Mouse (Mus musculus) thymus, postnatal 36 days (tissue): Measurements from ENCODE around the gene Pknox1.

Source experiments
- DNase-seq, 2 experiments: peaks; one replicate each; pipeline ENCODE4 v3.0.0; 2022; ENCODE audit warnings: mixed read lengths in 2 of 2

Pknox1 gene

GRCm38 (mm10) chr17:31556253-31556652 lies 8.3 kb upstream of the Pknox1 start:
- DNase-seq = no peak

DNA sequence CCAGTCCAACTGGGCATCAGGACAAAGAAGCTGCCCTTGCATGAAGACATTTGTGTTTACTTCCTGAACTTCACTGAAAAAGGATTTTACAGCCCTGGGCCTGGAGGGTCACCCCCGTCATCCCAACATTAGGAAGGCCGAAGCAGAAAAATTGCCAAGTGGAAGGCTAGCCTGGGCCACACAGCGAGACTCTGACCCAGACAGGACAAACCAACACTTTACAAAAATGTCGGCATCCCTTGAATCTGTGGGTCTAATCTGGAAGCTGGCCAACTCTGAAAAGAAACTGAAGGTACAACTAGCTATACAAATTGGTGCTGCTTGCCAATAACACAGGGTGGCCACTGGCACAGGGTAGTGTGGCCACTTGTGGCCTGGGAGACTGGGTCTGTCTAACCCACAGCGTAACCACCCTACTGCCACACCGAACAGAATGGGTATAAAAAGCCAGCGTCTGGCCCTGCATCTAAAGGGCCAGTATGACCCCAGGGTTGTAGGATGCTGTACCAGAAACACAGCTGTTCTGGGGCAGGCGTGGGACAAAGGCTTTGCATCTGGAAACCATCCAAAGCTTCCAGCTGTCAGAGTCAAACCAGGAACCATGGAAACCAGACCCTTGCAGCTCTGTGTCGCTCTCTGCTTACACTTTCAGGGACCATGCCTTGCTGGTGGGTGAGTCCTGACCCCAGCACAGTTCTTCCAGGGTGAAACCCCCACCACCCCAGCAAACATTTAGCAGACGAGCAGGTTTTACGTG lies 7.2 kb upstream of the Pknox1 start:
- DNase-seq = peak in 1 of 2 experiments; percentile 7

DNA sequence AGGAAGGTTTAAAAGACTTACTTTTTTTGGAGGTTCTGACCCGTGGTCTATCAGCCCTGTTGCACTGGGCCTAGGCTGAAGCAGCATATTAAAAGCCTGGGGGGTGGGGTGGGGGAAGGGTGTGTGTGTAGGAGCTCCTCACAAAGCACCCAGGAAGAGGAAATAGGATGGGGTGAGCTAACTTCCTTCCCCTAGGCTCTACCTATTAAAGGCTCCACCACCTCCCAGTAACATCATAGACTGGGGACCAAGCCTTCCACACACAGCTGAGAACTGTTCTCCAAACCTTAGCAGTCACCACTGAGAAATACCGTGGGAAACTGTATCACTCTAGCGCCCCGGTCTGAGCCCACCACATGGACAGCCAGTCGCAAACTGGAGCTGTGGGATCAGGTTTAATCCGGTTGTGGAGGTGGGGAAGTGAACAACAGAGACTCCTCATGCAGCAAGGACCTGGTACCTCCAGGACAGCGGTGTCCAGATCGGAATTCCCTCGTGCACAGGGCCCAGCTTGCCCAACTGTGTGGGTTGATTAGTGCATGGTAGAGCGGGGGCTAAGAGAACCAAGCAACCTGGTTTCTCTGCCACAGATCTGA lies 6.5 kb upstream of the Pknox1 start:
- DNase-seq = peak in 1 of 2 experiments; percentile 9

DNA sequence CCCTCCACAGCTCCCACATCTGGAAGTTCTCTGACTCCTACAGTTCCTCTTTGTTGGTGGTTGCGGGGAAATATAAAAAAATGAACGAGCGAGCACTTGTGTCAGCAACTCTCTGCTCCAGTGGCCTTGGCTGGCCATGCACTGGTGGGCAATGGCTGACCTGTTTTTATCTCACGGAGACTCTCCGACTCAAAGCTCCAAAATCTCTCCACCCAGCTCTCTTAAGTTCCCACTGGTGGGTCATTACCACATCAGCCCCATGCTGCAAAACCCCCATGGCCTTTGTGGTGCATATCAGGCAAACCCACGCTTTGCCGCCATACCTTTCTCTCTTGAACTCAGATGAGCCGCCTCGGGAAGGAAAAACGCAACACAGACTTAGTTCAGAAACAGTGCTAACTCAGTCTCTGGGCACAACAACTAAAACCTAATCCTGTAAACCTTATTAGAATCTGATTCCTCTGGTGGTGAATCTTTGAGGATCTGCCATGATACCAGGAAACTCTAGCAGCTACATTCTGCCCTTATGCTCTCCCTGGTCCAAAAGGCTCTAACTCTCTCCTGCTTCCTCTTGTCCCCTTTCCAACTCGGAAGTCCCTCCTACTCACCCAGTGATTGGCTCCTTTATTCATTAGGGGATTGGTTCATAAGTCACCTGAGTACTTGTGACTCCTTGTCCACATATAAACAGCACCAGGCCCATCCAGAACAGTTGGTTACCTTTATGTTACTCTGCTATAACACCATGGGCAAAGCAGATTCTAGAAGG lies 5.3 kb upstream of the Pknox1 start:
- no peak for DNase-seq

GRCm38 (mm10) chr17:31563632-31564014 lies 911 bp upstream of the Pknox1 start:
- DNase-seq = peak; percentile 52 to 54

DNA sequence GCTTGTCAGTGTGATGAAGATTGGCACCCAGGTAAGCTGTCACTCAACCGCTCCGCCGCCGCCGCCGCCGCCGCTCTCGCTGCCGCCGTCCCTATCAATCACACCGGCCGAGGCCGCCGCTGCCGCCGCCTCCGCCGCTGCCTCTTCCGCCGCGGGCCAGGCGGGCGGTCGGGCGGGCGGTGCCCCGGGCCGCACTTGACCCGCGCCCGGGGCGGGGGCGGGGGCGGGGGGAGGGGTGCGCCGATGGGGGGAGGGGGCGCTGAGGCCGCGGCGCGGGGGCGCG lies 265 bp downstream of the Pknox1 start:
- no peak for DNase-seq

DNA sequence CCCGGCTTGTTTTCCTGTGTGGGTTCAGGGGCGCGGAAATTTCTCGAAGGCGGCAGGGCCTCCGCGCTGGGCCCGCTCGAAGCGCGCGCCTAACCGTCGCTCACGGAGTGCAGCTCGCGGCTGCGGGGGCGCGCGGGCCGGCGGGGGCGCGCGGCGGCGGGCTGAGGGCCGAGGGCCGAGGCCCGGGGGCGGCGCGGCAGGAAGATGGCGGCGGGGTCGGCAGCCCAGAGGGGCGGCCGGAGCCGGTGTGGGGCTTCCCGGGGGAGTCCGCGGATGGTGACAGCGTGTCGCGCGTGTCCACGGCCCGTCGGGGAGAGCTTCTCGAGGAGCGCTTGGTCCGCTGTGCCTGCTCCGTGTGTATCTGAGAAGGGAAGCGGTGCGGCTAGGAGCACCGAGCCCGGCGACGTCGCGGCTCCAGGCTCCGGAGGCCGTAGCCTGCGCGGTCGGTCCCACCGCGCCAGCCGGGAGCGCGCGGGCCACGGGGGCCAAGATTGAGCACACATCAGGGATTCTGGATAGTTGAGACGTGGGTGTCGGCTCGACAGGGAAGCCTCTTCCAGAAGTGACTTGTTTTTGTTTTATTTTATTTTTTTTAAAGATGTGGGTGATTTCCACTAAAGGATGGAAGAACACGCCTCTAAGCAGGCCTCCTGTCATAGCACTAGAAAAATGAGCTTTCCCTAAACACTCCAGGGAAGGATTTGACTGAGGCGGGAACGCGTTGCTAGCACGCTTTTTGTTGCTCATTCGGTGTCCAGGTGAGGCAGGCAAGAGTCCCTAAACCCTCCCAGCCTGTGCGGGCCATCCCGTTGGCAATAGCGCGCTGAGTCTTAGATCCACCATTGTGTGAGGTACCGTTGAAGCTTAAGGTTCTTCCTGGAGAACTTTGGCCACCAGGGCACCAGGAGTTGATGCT lies 865 bp downstream of the Pknox1 start:
- peak; percentile 83 to 89 for DNase-seq

GRCm38 (mm10) chr17:31566276-31566675 lies 1.7 kb downstream of the Pknox1 start:
- DNase-seq = no peak

DNA sequence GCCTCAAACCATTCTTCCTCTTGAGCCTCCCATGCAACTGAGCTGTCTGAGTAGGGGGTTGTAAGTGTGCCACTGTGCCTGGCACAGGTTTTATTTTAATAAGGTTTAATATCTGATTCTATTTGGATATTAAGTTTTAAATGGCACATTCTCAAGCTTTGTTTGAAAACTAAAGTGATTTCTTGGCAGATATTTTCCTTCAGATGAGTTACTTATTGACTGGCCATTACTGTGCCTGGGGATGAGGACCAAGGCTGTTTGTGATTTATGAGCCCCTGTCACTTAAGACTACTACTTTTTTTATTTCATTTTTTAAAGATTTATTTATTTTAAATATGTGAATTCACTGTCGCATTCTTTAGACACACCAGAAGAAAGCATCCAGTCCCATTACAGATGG lies 5.2 kb downstream of the Pknox1 start:
- no peak for DNase-seq

GRCm38 (mm10) chr17:31570321-31570925 lies 5.9 kb downstream of the Pknox1 start:
- no peak for DNase-seq

DNA sequence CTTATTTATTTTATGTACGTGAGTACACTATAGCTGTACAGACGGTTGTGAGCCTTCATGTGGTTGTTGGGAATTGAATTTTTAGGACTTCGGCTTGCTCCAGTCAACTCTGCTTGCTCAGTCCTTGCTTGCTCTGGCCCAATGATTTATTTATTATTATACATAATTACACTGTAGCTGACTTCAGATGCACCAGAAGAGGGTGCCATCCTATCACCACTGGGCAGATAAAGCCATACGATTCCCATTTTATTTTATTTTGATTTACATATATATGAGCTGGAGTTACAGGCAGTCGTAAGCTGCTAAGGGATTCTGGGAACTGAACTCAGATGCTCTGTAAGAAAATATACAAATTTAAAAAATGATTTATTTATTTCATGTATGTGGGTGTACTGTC lies 7.2 kb downstream of the Pknox1 start:
- DNase-seq = no peak

- no peak for DNase-seq
These were observed 10.1 kb downstream of the Pknox1 start for GRCm38 (mm10) chr17:31574662-31575061.

DNA sequence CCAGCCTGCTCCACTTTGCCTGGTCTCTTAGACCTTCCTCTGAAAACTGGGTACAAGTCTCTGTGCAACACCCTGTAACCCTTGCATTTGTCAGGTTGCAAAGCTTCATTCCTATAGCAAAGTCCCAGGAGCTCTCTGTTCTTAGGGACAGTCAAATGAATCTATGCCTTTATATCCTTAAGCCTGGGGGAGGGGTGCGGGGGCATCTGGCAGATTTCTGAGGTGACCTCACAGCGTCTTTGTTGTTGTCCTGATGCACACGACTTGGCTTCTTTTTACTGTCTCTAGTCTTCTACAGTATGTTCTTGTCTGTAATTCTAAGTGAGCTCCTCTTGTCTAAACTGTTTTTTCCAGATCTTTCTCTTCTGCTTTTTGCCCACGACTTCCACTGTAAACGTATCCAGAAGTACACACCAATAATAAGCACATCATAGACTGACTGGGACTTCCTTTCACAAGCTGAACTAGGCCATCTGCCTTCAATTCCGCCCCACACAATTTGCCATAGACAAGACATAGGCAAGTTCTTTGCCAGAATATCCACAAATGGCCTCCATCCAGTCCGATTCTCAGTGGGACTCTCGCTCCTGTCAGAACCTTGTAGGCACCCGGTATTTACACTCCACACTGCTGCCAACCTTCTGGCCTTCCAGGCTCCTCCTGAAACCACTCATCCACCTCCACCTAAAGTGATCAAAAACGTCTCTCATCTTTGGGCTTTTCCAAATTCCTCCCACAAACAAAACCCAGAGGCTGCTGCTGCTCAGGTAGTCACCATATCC lies 12.1 kb downstream of the Pknox1 start:
- DNase-seq = no peak

- DNase-seq = no peak
These were observed 15.8 kb downstream of the Pknox1 start for GRCm38 (mm10) chr17:31580344-31580743.

GRCm38 (mm10) chr17:31583185-31583584 lies 18.7 kb downstream of the Pknox1 start:
- DNase-seq = no peak

GRCm38 (mm10) chr17:31583781-31584180 lies 19.2 kb downstream of the Pknox1 start:
- DNase-seq = no peak

GRCm38 (mm10) chr17:31588115-31588514 lies 23.6 kb downstream of the Pknox1 start:
- DNase-seq = no peak

- no peak for DNase-seq
These were observed 24.2 kb downstream of the Pknox1 start for GRCm38 (mm10) chr17:31588726-31589125.

DNA sequence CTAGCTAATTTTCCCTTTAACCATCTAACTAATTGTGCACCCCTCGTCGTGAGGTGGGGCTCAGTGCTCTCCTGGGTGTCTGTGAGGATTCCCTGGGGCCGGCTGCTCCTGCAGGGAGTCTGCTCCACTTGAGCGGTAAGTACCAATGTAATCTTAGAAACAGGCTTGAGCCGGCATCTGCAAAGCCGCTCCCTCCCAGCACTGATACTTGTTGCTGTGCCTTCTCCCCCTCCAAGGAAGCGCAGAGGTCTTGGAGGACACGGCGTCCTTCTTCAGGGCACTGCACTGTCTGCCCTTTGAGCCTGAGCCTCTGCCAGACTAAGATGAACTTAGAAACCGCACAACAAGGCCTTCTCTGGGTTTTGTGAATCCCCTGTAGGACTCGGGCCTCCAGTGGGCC lies 26.3 kb downstream of the Pknox1 start:
- no peak for DNase-seq

DNA sequence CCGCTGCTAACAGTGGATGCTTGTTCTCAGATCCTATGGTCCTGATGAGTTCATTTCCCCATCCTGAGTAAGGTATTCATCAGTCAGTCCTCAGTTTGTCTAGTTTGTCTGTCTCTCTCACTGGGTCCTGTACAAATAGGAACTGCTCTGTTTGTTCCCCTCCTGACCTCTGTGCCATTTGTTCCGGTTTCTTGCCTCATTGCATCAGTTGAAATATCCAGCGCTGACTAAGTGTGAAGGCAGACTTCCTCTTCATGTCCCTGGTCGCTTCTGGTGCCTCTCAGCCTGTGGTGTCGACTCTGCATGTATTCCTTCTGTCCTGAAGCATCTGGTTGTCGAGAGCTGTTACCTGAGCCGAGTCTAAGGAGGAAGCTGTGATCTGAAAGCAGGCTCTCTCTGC lies 30.1 kb downstream of the Pknox1 start:
- DNase-seq = no peak

GRCm38 (mm10) chr17:31595077-31595476 lies 30.5 kb downstream of the Pknox1 start:
- no peak for DNase-seq

GRCm38 (mm10) chr17:31597957-31598356 lies 33.4 kb downstream of the Pknox1 start:
- DNase-seq = no peak
